Mouse (Mus musculus): ENCODE results near the gene Avp. TPM values are rescaled to one million over a fixed set of nuclear protein-coding genes. Genes with fewer than 3 reads are reported as not detected.

Avp gene
- polyA plus RNA-seq, 1 experiment from 2014 or later, result not detected

- 55% methylated on average over 9 of the region's 9 CpGs for WGBS
- Histone ChIP-seq H3K4me1 (ENCODE audit: control insufficient read depth in 2 of 2, insufficient read depth in 2 of 2, low read length in 2 of 2) (peaks cover 4 to 18% of the 10 kb centered on the region in 2 experiments; a peak in 3 of 4 replicates), H3K27me3 (ENCODE audit: control insufficient read depth, insufficient read depth, low read length) (peaks cover 64% of the 10 kb centered on the region), H3K27ac (replicated peaks in 1 of 2; ENCODE audit: control insufficient read depth in 1 of 2, insufficient read depth in 1 of 2, low read depth in 2 of 2, low read length in 2 of 2) (no peak within 1 kb of the TSS), H3K4me2 (ENCODE audit: low read length) (peak within 1 kb of the TSS; percentile 74), H3K9me3 (ENCODE audit: control insufficient read depth, low read length) (peaks cover 5% of the 10 kb centered on the region; the same call in 1 of the 2 replicates), H3K9ac (ENCODE audit: low read length) (peak within 1 kb of the TSS; percentile 57), H3K36me3 (ENCODE audit: control insufficient read depth, insufficient read depth, low read length) (no peaks in the 10 kb centered on the region), H3K4me3 (ENCODE audit: control insufficient read depth in 1 of 2, insufficient read depth in 1 of 2, low read depth in 1 of 2, low read length in 2 of 2) (peak within 1 kb of the TSS; percentile 33 to 40)
- no peak for ATAC-seq (ENCODE audit: insufficient number of reproducible peaks, insufficient read depth, low FRiP score, low read depth)
These were observed 6.5 kb downstream of the Avp start, which contains the start of gene Oxt for GRCm38 (mm10) chr2:130575873-130576272. Gene Oxt (plus strand): TSS chr2:130576173.

- H3K9me3 ChIP-seq (ENCODE audit: control insufficient read depth, low read length), result peaks cover 5% of the 10 kb centered on the region; the same call in 1 of the 2 replicates
- peaks cover 55% of the 10 kb centered on the region for H3K27me3 ChIP-seq (ENCODE audit: control insufficient read depth, insufficient read depth, low read length)
- no peak for ATAC-seq (ENCODE audit: insufficient number of reproducible peaks, insufficient read depth, low FRiP score, low read depth)
- H3K27ac ChIP-seq (replicated peaks in 1 of 2; ENCODE audit: control insufficient read depth in 1 of 2, insufficient read depth in 1 of 2, low read depth in 2 of 2, low read length in 2 of 2), result no peak overlapping the region
- 74% methylated on average over 5 of the region's 5 CpGs for WGBS
- no peaks in the 10 kb centered on the region for H3K36me3 ChIP-seq (ENCODE audit: control insufficient read depth, insufficient read depth, low read length)
- no peak overlapping the region for H3K9ac ChIP-seq (ENCODE audit: low read length)
- H3K4me2 ChIP-seq (ENCODE audit: low read length), result no peak overlapping the region
- H3K4me1 ChIP-seq (ENCODE audit: control insufficient read depth in 2 of 2, insufficient read depth in 2 of 2, low read length in 2 of 2), result peaks cover 2 to 10% of the 10 kb centered on the region in 2 experiments; a peak in 1 of 4 replicates
- H3K4me3 ChIP-seq (ENCODE audit: control insufficient read depth in 1 of 2, insufficient read depth in 1 of 2, low read depth in 1 of 2, low read length in 2 of 2), result no peak overlapping the region
These were observed 7.4 kb downstream of the Avp start for GRCm38 (mm10) chr2:130574960-130575359.

GRCm38 (mm10) chr2:130569926-130570325, 12.4 kb downstream of the Avp start:
- ATAC-seq (ENCODE audit: insufficient number of reproducible peaks, insufficient read depth, low FRiP score, low read depth), result no peak

GRCm38 (mm10) chr2:130568921-130569320, 13.4 kb downstream of the Avp start:
- no peak for ATAC-seq (ENCODE audit: insufficient number of reproducible peaks, insufficient read depth, low FRiP score, low read depth)

More at GRCm38 (mm10) chr2:130569926-130570325, 12.4 kb downstream of the Avp start:
- Histone ChIP-seq H3K4me1 (ENCODE audit: control insufficient read depth in 2 of 2, insufficient read depth in 2 of 2, low read length in 2 of 2) (peaks cover 0 to under 1% of the 10 kb centered on the region in 2 experiments; a peak in 2 of 4 replicates), H3K36me3 (ENCODE audit: control insufficient read depth, insufficient read depth, low read length) (peaks cover 22% of the 10 kb centered on the region), H3K9me3 (ENCODE audit: control insufficient read depth, low read length) (no peaks in the 10 kb centered on the region), H3K4me2 (ENCODE audit: low read length) (no peak overlapping the region), H3K4me3 (ENCODE audit: control insufficient read depth in 1 of 2, insufficient read depth in 1 of 2, low read depth in 1 of 2, low read length in 2 of 2) (no peak overlapping the region), H3K9ac (ENCODE audit: low read length) (no peak overlapping the region), H3K27me3 (ENCODE audit: control insufficient read depth, insufficient read depth, low read length) (peaks cover 5% of the 10 kb centered on the region), H3K27ac (replicated peaks in 1 of 2; ENCODE audit: control insufficient read depth in 1 of 2, insufficient read depth in 1 of 2, low read depth in 2 of 2, low read length in 2 of 2) (no peak overlapping the region)

GRCm38 (mm10) chr2:130564983-130565382, 17.4 kb downstream of the Avp start:
- peak overlapping the region; percentile 90 for H3K4me2 ChIP-seq (ENCODE audit: low read length)
- 81% methylated on average over 8 of the region's 8 CpGs for whole genome bisulfite sequencing
- H3K4me1 ChIP-seq (ENCODE audit: control insufficient read depth in 2 of 2, insufficient read depth in 2 of 2, low read length in 2 of 2), result peaks cover 6 to 14% of the 10 kb centered on the region in 2 experiments
- H3K27me3 ChIP-seq (ENCODE audit: control insufficient read depth, insufficient read depth, low read length), result no peaks in the 10 kb centered on the region
- no peak overlapping the region; the same call in 1 of the 2 replicates for H3K9ac ChIP-seq (ENCODE audit: low read length)
- H3K9me3 ChIP-seq (ENCODE audit: control insufficient read depth, low read length), result no peaks in the 10 kb centered on the region
- H3K36me3 ChIP-seq (ENCODE audit: control insufficient read depth, insufficient read depth, low read length), result peaks cover 22% of the 10 kb centered on the region
- H3K27ac ChIP-seq (replicated peaks in 1 of 2; ENCODE audit: control insufficient read depth in 1 of 2, insufficient read depth in 1 of 2, low read depth in 2 of 2, low read length in 2 of 2), result no peak overlapping the region
- peak overlapping the region in 1 of 2 experiments; percentile 79; a peak in 3 of 4 replicates for H3K4me3 ChIP-seq (ENCODE audit: control insufficient read depth in 1 of 2, insufficient read depth in 1 of 2, low read depth in 1 of 2, low read length in 2 of 2)
- ATAC-seq (ENCODE audit: insufficient number of reproducible peaks, insufficient read depth, low FRiP score, low read depth), result no peak

More at GRCm38 (mm10) chr2:130568921-130569320, 13.4 kb downstream of the Avp start:
- WGBS, result 76% methylated on average over 4 of the region's 4 CpGs
- H3K4me2 ChIP-seq (ENCODE audit: low read length), result no peak overlapping the region
- no peak overlapping the region for H3K27ac ChIP-seq (replicated peaks in 1 of 2; ENCODE audit: control insufficient read depth in 1 of 2, insufficient read depth in 1 of 2, low read depth in 2 of 2, low read length in 2 of 2)
- H3K36me3 ChIP-seq (ENCODE audit: control insufficient read depth, insufficient read depth, low read length), result peaks cover 22% of the 10 kb centered on the region
- peaks cover 3% of the 10 kb centered on the region for H3K27me3 ChIP-seq (ENCODE audit: control insufficient read depth, insufficient read depth, low read length)
- H3K4me1 ChIP-seq (ENCODE audit: control insufficient read depth in 2 of 2, insufficient read depth in 2 of 2, low read length in 2 of 2), result peaks cover 4 to 7% of the 10 kb centered on the region in 2 experiments
- H3K4me3 ChIP-seq (ENCODE audit: control insufficient read depth in 1 of 2, insufficient read depth in 1 of 2, low read depth in 1 of 2, low read length in 2 of 2), result no peak overlapping the region
- no peaks in the 10 kb centered on the region for H3K9me3 ChIP-seq (ENCODE audit: control insufficient read depth, low read length)
- no peak overlapping the region for H3K9ac ChIP-seq (ENCODE audit: low read length)

GRCm38 (mm10) chr2:130564063-130564462, 18.3 kb downstream of the Avp start:
- no peak; the same call in 1 of the 2 replicates for ATAC-seq (ENCODE audit: insufficient number of reproducible peaks, insufficient read depth, low FRiP score, low read depth)
- Histone ChIP-seq H3K9ac (ENCODE audit: low read length) (peak overlapping the region; percentile 93), H3K36me3 (ENCODE audit: control insufficient read depth, insufficient read depth, low read length) (peaks cover 22% of the 10 kb centered on the region), H3K27me3 (ENCODE audit: control insufficient read depth, insufficient read depth, low read length) (no peaks in the 10 kb centered on the region), H3K9me3 (ENCODE audit: control insufficient read depth, low read length) (no peaks in the 10 kb centered on the region), H3K4me1 (ENCODE audit: control insufficient read depth in 2 of 2, insufficient read depth in 2 of 2, low read length in 2 of 2) (peaks cover 6 to 14% of the 10 kb centered on the region in 2 experiments), H3K4me2 (ENCODE audit: low read length) (peak overlapping the region; percentile 90), H3K4me3 (ENCODE audit: control insufficient read depth in 1 of 2, insufficient read depth in 1 of 2, low read depth in 1 of 2, low read length in 2 of 2) (peak overlapping the region; percentile 71 to 79), H3K27ac (replicated peaks in 1 of 2; ENCODE audit: control insufficient read depth in 1 of 2, insufficient read depth in 1 of 2, low read depth in 2 of 2, low read length in 2 of 2) (peak overlapping the region in 1 of 2 experiments; percentile 77; a peak in 3 of 4 replicates)
- WGBS, result 0% methylated on average over 23 of the region's 23 CpGs

GRCm38 (mm10) chr2:130563212-130564055, 18.9 kb downstream of the Avp start, which contains the start of gene Mrps26:
Gene Mrps26 (plus strand): TSS chr2:130563742.
- peak within 1 kb of the TSS; percentile 93 for H3K9ac ChIP-seq (ENCODE audit: low read length)
- peaks cover 6 to 14% of the 10 kb centered on the region in 2 experiments for H3K4me1 ChIP-seq (ENCODE audit: control insufficient read depth in 2 of 2, insufficient read depth in 2 of 2, low read length in 2 of 2)
- H3K9me3 ChIP-seq (ENCODE audit: control insufficient read depth, low read length), result no peaks in the 10 kb centered on the region
- H3K36me3 ChIP-seq (ENCODE audit: control insufficient read depth, insufficient read depth, low read length), result peaks cover 22% of the 10 kb centered on the region
- H3K27me3 ChIP-seq (ENCODE audit: control insufficient read depth, insufficient read depth, low read length), result no peaks in the 10 kb centered on the region
- peak within 1 kb of the TSS; percentile 67 to 77 for H3K27ac ChIP-seq (replicated peaks in 1 of 2; ENCODE audit: control insufficient read depth in 1 of 2, insufficient read depth in 1 of 2, low read depth in 2 of 2, low read length in 2 of 2)
- under 1% methylated on average over 61 of the region's 61 CpGs for WGBS
- peak within 1 kb of the TSS; percentile 90 for H3K4me2 ChIP-seq (ENCODE audit: low read length)
- ATAC-seq (ENCODE audit: insufficient number of reproducible peaks, insufficient read depth, low FRiP score, low read depth), result peak; percentile 97
- peak within 1 kb of the TSS; percentile 71 to 79 for H3K4me3 ChIP-seq (ENCODE audit: control insufficient read depth in 1 of 2, insufficient read depth in 1 of 2, low read depth in 1 of 2, low read length in 2 of 2)
